Mouse (Mus musculus) testis, postnatal 10 days (tissue): ENCODE results near the gene Mycbp2.

ENCODE experiments used
- DNase-seq: peaks from one replicate; pipeline ENCODE4 v3.0.0; 2021; ENCODE audit warnings: low spot score

Gene Mycbp2

DNA sequence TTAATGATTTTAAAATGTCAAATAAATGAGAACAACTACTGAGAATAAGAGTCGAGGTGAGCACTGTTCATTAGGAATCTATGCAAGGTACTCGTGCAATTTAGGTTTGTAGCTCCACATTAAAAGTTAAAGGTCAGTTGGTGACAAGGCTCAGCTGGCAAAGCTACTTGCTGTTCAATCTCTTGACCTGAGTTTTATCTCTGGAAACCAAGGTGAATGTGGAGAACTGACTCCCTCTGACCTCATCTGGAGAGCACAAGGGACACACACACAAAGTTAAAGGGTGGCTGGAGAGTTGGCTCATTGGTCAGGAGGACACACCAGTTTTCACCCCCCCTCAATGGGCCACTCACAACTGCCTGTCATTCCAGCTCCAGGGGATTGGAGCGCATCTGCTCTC, 245.4 kb downstream of the Mycbp2 start:
- DNase-seq: no peak

DNA sequence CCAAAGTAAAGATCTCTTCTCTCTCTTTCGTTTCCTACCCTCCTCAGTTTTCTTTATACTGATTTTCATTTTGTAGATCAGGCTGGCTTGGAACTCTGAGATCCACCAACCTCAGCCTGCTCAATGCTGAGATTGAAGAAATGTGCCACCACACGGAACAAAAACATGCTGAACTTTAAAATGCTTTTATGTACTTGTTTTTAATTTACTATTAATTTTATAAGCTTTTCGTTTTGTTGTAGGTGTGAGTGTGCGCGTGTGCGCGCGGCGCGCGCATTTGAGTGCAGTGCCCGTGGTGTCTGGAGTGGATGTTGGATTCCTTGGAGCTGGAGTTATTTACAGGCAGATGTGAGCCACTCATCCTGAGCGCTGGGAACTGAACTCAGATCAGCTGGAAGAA, 246.3 kb downstream of the Mycbp2 start:
- no peak for DNase-seq

DNA sequence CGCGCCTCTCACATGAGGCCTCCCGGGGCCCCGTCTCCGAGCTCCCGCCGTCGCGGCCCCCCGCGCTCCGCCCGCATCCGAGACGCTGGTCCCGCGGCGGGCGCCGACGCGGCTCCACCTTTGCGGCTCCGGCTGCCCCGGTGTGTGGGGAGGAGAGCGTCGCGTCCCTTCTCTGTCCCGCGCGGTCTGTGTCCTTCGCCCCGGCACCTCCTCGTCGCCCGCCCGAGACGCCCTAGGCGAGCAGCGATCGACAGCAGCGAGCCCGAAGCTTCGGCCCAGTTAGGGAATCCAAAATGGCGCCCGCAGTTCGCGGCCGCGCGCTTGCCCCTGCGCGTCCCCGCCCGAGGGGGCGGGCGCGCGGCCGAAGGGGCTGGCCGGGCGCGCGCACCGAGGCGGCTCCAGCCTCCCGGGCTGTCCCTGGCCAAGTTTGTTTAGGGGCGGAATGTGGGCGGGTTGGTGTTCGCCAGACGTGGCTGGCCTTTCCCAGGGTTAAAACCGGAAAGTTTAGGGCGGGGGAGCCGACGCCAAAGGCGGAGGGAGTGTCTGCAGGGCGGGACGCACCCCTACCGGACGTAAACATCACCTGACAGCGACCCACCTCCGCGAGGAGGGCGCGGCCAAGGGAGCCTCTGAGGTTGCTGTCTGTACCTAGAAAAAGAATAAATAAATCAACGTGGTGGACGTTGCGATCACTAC, 247.2 kb downstream of the Mycbp2 start, which contains the start of gene Fbxl3:
Gene Fbxl3, minus strand, starts transcription at position 329 of the 696 bp plus-strand sequence.
- peak; percentile 90 for DNase-seq

DNA sequence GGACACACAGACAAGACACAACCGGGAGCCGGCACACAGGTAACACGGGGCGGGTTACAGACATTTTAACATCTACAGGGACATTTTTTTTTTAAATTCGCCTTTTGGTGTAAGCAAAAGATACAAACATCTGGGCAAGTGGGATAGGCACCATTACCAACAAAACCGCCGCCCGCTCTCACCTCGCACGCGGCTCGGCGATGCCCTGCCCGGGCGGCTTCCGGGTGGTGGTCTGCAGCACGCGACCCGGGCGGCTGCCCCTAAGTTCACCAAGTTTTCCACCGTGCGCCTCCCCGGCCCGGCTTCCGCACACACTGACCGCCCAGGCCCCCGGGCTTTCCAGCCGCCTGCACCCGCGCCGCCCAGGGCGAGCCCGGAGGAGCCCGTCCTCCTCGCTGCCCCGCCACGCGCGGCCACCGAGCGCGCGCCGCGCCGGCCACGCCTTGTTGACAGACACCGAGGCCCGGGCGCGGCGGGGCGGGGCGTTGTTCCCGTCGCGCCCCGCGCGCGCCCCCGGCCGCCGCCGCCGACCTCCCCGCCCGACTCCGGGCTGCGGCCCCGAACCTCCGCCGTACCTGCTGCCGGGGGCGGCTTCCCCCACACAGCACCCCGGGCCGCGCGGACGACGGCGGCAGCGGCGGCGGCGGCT, 247.9 kb downstream of the Mycbp2 start:
- peak; percentile 94 for DNase-seq

DNA sequence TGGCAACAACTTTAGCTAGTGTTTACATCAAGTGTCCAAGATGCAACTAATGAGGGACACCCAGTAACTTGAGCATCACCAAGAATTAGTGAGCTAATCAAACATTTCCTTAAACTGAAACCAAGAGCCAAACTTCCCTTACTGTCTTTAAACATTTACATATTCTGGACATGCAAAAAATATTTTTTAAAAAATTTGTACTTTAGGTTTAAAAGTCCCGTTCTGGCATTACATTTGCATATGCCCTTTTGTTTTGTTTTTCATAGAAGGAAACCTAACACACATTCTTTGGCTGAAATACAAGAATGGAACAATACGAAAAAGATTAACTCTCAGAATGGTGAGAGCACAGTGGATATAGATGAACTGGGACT, 248.4 kb downstream of the Mycbp2 start:
- no peak for DNase-seq

DNA sequence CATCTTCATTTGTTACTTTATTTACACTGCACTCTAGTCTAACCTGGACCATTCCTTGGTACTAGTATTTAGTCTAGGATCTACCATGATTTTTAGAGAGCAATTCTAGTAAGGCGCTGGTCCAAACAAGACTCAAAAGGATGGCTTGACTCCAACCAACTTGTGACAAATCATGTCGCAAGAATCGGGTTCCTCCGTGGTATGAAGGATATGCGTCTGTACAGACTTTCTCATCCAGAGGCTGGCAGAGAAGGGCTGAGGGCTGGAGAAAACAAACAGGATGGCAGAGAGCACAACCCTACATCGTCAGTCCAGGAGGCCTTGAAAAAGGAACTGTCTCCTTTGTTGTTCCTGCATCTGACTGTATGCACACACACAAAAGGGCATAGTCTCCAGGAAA, 250.0 kb downstream of the Mycbp2 start:
- DNase-seq: no peak

DNA sequence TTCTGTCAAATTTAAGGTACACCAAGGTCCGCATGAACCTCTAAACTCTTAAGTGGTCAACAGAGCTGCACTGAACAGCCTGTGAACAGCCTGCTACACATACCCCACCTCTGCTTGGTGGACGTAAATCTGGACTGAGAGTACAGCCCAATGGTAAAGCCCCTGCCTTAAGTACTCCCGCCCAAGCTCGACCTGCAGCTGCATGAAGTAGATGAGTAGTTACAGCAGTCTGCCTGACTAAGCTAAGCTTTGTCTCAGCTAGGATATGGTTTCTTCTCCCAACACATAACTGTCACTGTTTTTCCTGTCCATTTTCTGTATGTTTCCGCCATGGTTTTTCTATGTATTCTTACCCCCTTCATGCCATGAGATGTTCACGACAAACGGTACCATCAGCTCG, 250.8 kb downstream of the Mycbp2 start:
- DNase-seq: no peak

DNA sequence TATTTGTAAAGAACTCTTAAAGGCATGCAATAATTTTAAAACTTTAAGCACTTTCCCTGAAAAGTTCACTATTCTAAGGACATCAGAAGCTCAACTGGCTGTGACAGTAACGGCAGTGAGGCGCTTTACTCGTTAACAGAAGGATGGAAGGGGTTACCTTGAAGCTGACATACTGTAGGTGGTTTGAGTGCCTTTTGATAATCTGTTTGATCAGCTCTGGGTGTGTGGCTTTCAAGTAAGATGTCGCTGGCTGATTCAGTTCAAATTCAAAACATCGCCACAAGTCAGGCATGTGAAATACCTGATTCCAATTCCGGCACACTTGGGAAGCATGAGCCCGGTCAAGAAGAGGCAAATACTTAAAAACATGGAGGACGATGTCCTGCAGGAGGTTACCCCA, 251.6 kb downstream of the Mycbp2 start:
- DNase-seq: no peak

DNA sequence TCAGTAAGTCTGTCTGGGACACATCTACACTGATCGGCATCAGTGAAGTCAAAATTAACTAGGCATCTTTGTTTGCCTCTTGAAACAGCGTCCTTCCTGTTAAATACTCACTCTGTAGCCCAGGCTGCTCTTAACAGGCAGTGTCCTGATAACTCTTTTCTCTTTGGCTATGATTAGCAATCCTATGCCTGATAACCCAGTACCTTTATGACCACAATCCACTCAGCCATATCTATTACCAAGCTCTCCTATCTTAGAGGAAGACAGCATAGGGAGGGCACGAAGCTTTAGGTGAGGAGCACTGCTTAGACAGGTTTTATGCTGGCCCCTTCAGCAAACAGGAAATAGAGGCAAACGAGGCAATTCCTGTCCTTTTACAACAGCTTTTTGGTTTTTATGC, 252.9 kb downstream of the Mycbp2 start:
- no peak for DNase-seq

DNA sequence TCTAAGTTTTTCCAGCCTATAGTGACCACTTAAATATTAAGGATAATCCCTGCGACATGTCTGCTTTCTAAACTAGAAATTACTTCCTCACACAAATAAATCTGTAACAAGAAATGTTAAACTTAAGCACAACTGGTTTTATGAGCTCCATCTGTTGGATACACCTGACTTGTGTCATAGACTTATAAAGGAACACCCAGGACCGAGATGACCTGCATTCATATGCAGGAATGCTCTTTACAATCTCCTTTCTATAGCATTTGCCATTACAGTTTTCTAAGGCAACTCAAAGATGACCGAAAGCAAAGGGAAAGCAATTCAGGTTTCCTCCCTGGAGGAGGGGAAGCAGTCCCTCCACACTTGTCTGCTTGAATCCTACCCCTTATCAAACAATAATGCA, 253.4 kb downstream of the Mycbp2 start:
- no peak for DNase-seq

DNA sequence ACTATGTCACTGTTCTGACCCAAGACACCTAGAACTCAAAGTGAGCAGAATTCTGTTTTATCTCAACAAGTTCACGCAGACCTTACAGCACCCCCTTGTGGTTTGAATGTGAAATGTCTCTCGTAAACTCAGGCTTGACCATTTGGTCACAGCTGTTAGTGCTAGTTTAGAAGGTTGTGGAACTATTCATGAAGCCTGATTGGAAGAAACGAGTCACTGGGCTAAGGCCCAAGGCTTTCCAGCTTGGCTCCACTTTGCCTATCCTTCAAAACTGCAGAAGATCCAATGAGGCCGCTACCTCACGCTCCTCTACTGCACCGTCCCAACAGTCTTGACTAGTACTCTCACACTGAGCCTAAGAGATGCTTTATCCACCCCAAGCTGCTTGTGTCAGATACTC, 258.0 kb downstream of the Mycbp2 start:
- DNase-seq: peak; percentile 59

DNA sequence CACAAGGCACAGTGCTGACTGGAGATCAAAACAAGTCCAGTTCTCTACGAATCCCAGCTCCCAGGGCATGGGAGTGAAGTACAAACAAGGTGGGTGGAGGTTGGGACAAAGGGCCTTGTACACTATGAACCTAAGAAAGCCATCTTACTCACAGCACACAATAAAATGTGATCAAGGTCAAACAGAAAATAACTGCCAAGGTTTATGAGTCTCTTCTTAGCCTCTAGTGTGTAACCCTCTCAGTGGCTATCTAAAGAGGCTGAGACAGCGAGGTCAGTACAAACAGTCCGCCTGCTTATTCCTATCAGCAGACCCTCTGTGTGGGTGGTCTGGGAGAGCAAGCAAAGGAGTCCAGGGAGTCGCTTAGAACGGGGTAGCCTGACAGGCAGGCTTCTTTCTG, 258.8 kb downstream of the Mycbp2 start:
- DNase-seq: no peak

DNA sequence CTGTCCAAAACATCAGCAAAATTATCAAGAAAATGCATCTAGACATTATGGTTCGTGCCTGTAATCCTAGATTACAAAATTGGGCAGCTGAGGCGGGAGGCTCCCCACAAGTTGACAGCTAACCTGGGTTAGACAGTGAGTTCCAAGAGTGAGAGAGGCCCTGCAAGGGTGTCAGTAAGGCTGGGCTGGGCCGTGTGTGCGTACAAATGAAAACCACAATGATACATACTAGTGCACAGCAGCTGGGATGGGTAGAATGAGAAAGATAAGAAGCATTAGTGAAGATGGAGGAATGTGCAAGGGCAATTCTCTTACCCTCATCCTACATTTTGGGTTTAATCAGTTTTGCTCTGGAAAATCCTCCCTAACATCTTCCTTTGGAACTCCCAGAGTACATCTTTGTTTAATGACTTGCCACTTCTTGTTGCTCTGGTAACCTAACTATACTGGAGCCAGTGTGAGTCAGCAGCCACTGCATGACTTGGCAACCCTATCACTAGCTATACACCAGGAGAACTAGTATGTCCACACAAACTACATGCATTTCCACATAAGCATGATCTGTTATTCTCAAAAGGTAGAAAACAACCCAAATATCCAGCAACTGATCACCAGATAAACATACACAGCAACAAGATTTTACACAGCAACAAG, 259.8 kb downstream of the Mycbp2 start:
- DNase-seq: no peak

DNA sequence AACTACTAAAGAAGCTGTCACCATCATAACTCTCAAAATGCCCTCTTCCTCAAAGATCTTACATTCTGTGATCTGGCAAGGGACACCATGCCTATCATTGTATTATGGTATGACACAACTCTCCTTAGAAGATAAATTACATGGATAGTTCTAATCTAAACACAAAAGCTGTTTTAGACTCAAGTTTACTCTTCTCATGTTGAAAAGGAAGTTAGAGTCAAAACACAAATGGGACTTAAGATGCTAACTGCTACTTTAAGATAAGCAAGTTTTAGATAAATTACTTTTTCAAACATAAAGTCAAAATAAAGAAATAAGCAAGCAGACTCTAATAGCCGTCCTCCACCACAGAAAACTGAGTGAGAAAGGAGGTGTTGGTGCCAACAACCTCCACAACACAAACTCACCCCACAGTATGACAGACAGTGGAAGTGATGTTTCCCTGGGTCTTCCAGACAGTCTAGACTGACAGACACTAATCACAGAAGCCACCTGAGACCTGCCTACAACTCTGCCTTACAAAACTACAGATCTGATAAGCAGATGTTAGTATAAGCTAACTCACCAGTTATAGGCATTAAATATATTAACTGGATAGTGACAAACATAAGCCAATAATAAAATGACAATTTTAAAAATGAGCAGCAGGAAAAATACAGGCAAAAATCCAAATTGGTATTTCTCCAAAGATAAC, 260.6 kb downstream of the Mycbp2 start:
- no peak for DNase-seq

DNA sequence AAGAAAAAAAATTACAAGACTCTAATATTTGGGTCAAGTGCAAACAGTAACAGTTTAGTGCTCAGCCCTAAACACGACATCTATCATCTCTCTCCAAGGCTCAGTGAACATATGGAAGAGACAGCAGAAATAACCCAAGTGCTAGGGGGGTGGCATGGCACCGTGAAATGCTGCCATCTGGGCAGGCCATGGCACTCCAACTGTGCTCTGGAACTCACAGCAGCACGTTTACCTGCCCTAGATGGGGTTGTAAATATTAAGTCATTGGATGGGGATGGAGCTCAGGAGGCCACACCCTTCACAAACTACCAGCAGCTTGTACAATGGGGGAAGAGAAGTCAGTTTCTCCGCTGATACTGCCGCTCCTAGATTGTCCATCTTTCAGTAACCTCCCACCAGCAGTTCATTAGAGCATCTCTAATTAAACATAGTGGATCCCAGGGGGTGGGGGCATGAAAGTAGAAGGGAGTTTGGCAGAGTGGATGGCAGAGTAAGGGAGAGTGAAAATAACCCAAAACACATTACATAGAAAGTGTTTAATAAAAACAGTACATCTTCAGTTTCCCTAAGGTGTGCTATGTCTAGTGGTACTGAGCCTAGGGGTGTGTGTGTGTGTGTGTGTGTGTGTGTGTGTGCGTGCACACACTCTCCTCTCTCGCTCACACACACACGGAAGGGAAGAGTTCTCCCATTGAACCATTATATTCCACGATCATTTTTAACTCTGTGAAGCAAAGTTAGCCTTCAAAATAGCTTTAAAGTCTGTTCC, 267.2 kb downstream of the Mycbp2 start:
- DNase-seq: no peak

DNA sequence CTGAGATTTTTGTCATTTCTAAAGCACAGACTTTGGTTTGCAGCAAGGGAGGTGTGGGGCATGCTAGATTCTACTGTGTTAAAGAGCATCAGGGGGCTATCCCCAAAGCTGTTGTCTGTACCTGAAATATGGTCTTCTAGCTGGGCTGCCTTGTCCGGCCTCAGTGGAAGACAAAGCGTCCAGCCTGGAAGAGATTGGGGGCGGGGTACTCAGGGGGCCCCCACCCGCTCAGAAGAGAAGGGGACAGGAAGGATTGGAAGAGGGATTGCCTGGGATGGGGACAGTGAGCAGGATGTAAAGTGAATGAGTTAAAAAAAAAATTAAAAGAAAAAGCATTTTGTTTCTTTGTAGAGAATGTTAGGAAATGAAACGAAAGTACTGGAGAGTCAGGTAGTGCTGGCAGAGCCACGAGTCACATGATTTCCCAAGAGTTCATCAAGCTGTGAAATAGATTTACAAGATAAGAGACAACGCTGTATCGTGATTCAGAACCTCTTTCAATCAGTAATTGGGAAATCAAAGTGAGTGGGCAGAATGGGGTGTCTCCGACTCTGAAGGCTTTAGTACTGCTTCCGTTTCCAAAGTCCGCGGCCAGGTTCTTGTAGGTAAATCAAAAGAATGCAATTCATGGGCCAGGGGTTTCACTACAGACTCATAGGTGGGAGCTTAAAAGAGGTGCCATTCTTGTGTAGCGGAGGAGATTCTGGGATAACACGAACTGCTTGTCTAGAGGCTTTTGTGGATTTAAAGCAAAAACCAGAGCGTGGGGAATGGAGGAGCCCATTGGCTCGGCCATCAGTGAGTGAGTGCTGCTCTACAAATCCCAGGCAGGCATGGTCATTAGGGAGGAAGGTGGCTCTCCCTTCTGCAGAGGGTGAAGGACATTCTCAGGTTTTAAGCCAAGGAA, 268.4 kb downstream of the Mycbp2 start:
- no peak for DNase-seq

DNA sequence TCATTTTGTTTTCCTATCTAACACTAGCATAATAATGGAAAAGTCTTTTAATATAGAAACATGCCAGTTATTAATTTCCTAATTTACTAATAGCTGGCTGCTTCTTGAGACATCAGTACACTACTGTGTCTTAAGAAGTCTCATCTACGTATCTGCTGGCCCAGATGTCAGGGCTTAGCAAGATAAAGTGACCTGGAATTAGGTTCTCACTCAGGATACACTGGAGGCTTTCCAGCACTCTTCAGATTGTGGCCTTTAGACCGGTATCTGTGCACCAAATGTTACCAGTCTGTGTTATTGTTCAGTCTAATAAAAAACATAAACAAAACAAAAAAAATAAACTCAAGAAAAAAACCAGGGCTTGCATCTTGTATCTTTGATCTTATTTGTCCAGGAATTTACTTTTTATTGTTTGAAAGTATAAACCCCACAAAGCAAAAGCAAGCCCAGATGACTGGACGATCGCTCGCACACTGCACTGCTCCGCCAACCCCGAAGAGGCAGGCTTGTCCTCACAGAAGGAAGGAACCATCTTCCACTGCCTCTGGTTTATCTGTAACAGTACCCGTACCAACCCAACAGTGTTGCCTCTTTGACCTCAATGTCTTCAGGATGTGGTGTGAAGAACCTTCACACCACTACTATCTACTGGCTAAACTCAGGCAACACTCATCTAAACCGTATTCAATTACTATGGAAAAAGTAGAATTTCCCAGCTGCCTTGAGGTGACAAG, 269.2 kb downstream of the Mycbp2 start:
- DNase-seq: no peak

DNA sequence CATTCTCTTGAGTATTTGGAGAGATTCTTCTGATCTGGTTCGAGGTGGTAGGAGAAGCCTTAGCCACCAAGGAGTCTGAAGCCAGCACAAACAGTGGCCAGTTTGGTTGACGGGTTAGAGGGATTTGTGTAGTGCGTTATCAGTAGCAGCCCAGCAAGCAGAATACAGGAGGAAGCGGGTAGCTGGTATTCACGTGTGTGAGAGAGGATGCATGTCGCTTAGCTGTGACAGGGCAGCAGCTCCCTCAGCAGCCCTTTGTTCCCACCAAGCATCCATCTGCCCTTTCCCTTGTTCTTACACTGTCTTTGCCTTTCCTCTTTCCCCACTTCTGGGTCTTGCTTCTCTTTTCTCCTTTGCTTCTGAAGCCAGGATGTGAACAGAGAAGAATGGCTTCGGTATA, 271.4 kb downstream of the Mycbp2 start:
- no peak for DNase-seq

DNA sequence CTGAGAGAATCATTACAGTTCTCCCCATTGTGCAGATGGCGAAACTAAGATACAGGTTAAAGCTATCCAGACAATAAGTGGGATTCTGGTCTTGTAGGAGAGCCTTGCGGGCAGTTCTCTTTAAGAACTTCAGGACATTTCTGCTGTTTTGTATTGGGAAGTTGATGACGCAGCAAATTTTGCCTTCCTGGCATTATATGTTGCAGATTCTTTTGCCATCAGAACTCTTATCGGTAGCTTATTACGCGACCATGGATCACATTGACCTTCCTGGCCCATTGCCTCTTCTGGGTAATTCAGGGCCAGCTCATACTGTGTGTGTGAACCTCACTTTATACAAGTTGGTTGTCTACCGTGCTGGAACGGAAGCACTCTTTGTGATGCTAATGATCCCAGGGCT, 272.8 kb downstream of the Mycbp2 start:
- no peak for DNase-seq

DNA sequence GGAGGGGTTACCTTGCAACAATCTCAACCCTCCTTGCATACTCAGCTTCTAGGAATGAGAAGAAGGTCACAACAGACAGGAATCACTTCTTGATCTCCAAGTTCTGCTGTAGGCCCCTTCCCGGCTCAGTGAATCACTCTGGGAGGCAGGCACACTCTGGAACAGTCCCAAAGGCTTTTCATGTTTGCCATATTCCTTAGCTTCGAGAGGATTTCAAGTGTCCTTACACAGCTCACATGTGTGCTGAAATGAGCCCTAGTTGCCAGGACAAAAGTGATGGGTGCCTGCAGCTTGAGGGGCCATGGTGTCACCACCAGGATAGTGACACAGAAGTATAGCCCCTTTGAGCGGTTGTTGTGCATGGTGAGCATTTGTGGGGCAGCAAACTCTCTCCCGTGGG, 273.9 kb downstream of the Mycbp2 start:
- no peak for DNase-seq
